Mouse (Mus musculus) olfactory bulb, adult 2 months (tissue): ENCODE results near the gene Zmiz1.

Experiments used
- CTCF ChIP-seq: fragments of 200-500 bp; IDR thresholded peaks from 2 replicates; pipeline ENCODE4 v1.5.1; 2012; ENCODE audit warnings: low read depth, mild to moderate bottlenecking, low read length, moderate library complexity; ENCODE audit not compliant: insufficient read depth
- POLR2A ChIP-seq: fragments of 200-500 bp; IDR thresholded peaks from 2 replicates; pipeline ENCODE4 v1.6.1; 2012; ENCODE audit warnings: mild to moderate bottlenecking, low read depth, low read length, moderate library complexity; ENCODE audit not compliant: insufficient read depth

GRCm38 (mm10) chr14:25504241-25504640 is 45.3 kb downstream of the Zmiz1 start:
- TF ChIP-seq CTCF (no peak), POLR2A (no peak)
